Mouse (Mus musculus): ENCODE measurements around the gene Aldh1l1.

- TF ChIP-seq CTCF (conservative IDR thresholded peaks at IDR 0.05; ENCODE audit: insufficient read depth, insufficient read length, low read depth, low read length) (no peak), POLR2A (IDR thresholded peaks at IDR 0.05; ENCODE audit: low read depth, low read length) (peak; percentile 43)
Measured at GRCm38 (mm10) chr6:90462181-90462706, 24.0 kb upstream of the Aldh1l1 start, which contains the start of gene Klf15.

Data from kidney, adult 2 months (tissue).